Mouse (Mus musculus) lung, embryonic 16.5 days (tissue): ENCODE data around the gene Kpna1. TPM values are rescaled to one million over a fixed set of nuclear protein-coding genes. Genes with fewer than 3 reads are reported as not detected.
"Not testable (repeated sequence)": the region's sequence is repeated elsewhere in the genome, so short reads cannot be mapped to it uniquely, and the experiment has no call there.

Experiments used
- ATAC-seq: fragments of 200-750 bp; cut with Nextera tagmentation; 2 replicates; pipeline ENCODE4 v1.8.0; 2017; ENCODE audit warnings: low read depth, mild to moderate bottlenecking, moderate library complexity
- H3K27ac ChIP-seq: fragments of 300-500 bp; sonication (generic); 2 replicates; pipeline ENCODE4 v1.5.1; 2014; ENCODE audit warnings: mild to moderate bottlenecking, control low read depth, low read length
- H3K27me3 ChIP-seq: fragments of 300-500 bp; sonication (generic); 2 replicates; pipeline ENCODE4 v1.6.1; 2014; ENCODE audit warnings: low read depth, low read length, mixed read lengths; ENCODE audit not compliant: control insufficient read depth, insufficient read depth
- H3K36me3 ChIP-seq: fragments of 300-500 bp; sonication (generic); 2 replicates; pipeline ENCODE4 v1.6.1; 2014; ENCODE audit warnings: low read length; ENCODE audit not compliant: control insufficient read depth, insufficient read depth
- H3K4me1 ChIP-seq: fragments of 300-500 bp; sonication (generic); replicated peaks from 2 replicates; pipeline ENCODE4 v1.6.1; 2014; ENCODE audit warnings: low read length, mixed read lengths; ENCODE audit not compliant: control insufficient read depth, insufficient read depth
- H3K4me2 ChIP-seq: fragments of 300-500 bp; sonication (generic); 2 replicates; pipeline ENCODE4 v1.6.1; 2014; ENCODE audit warnings: low read depth, low read length, control low read depth
- H3K4me3 ChIP-seq: fragments of 300-500 bp; sonication (generic); 2 replicates; pipeline ENCODE4 v1.5.1; 2014; ENCODE audit warnings: mild to moderate bottlenecking, low read length, control low read depth
- H3K9ac ChIP-seq: fragments of 300-500 bp; sonication (generic); 2 replicates; pipeline ENCODE4 v1.6.1; 2014; ENCODE audit warnings: low read length, control low read depth
- H3K9me3 ChIP-seq: fragments of 300-500 bp; sonication (generic); 2 replicates; pipeline ENCODE4 v1.6.1; 2016; ENCODE audit warnings: low read length; ENCODE audit not compliant: control insufficient read depth
- WGBS: fragments of 180-500 bp; shearing (Covaris S2); extraction: QIAGEN DNeasy Blood & Tissue Kit; methylation state at CpG from one replicate; pipeline ENCODE4 v1.1.7; 2014; 5-methylcytosine and 5-hydroxymethylcytosine counted together
- polyA plus RNA-seq: library from polyadenylated mRNA; unstranded; fragments of >200 nt; fragmentation: Nextera tagmentation; extraction: Ambion mirVana; gene quantifications from 2 replicates; pipeline ENCODE4 v1.2.1, GENCODE M21; 2015

The Kpna1 gene
- polyA plus RNA-seq, 1 experiment from 2014 or later: 34.8 TPM

- 88% methylated on average over 3 of the region's 3 CpGs for WGBS
- ATAC-seq: no peak
- H3K9ac ChIP-seq: no peak overlapping the region
- no peaks in the 10 kb centered on the region for H3K4me1 ChIP-seq
- H3K9me3 ChIP-seq: no peaks in the 10 kb centered on the region
- H3K27me3 ChIP-seq: no peaks in the 10 kb centered on the region
- H3K36me3 ChIP-seq: peaks cover 2% of the 10 kb centered on the region; the same call in 1 of the 2 replicates
- H3K4me3 ChIP-seq: no peak overlapping the region
- H3K27ac ChIP-seq: no peak overlapping the region
- H3K4me2 ChIP-seq: no peak overlapping the region
Observed at GRCm38 (mm10) chr16:35951216-35951615, 27.3 kb upstream of the Kpna1 start.

- no peak overlapping the region for H3K27ac ChIP-seq
- no peak overlapping the region for H3K4me2 ChIP-seq
- no peaks in the 10 kb centered on the region for H3K4me1 ChIP-seq
- no peaks in the 10 kb centered on the region for H3K27me3 ChIP-seq
- no peaks in the 10 kb centered on the region for H3K9me3 ChIP-seq
- no peaks in the 10 kb centered on the region; the same call in 1 of the 2 replicates for H3K36me3 ChIP-seq
- H3K4me3 ChIP-seq: no peak overlapping the region
- ATAC-seq: no peak
- 81% methylated on average over 5 of the region's 5 CpGs for WGBS
- H3K9ac ChIP-seq: no peak overlapping the region
Observed at GRCm38 (mm10) chr16:35952628-35953130, 25.9 kb upstream of the Kpna1 start.

- not testable (repeated sequence) for H3K4me2 ChIP-seq, H3K27ac ChIP-seq, ATAC-seq, H3K9me3 ChIP-seq, H3K27me3 ChIP-seq, H3K4me1 ChIP-seq, H3K9ac ChIP-seq, H3K4me3 ChIP-seq, H3K36me3 ChIP-seq
- WGBS: 68% methylated on average over 2 of the region's 4 CpGs
Observed at GRCm38 (mm10) chr16:35965991-35966390, 12.6 kb upstream of the Kpna1 start.

- 49% methylated on average over 5 of the region's 5 CpGs for WGBS
- H3K36me3 ChIP-seq: no peaks in the 10 kb centered on the region
- ATAC-seq: no peak
Observed at GRCm38 (mm10) chr16:35966411-35967115, 12.0 kb upstream of the Kpna1 start.

GRCm38 (mm10) chr16:35967319-35967718 is 11.2 kb upstream of the Kpna1 start:
- 82% methylated on average over 4 of the region's 4 CpGs for WGBS
- H3K4me3 ChIP-seq: no peak overlapping the region

More at GRCm38 (mm10) chr16:35966411-35967115, 12.0 kb upstream of the Kpna1 start:
- no peaks in the 10 kb centered on the region for H3K4me1 ChIP-seq
- H3K27ac ChIP-seq: no peak overlapping the region
- no peaks in the 10 kb centered on the region for H3K27me3 ChIP-seq
- H3K9ac ChIP-seq: no peak overlapping the region
- H3K4me2 ChIP-seq: no peak overlapping the region
- no peaks in the 10 kb centered on the region for H3K9me3 ChIP-seq
- no peak overlapping the region for H3K4me3 ChIP-seq

GRCm38 (mm10) chr16:35968149-35968548 is 10.4 kb upstream of the Kpna1 start:
- Histone ChIP-seq H3K27me3 (no peaks in the 10 kb centered on the region), H3K9ac (no peak overlapping the region), H3K4me1 (no peaks in the 10 kb centered on the region), H3K9me3 (no peaks in the 10 kb centered on the region), H3K4me3 (no peak overlapping the region), H3K27ac (no peak overlapping the region), H3K36me3 (no peaks in the 10 kb centered on the region; the same call in 1 of the 2 replicates), H3K4me2 (no peak overlapping the region)
- 16% methylated on average over 2 of the region's 2 CpGs for WGBS
- ATAC-seq: no peak

More at GRCm38 (mm10) chr16:35967319-35967718, 11.2 kb upstream of the Kpna1 start:
- H3K4me2 ChIP-seq: no peak overlapping the region
- no peaks in the 10 kb centered on the region for H3K9me3 ChIP-seq
- H3K36me3 ChIP-seq: no peaks in the 10 kb centered on the region; the same call in 1 of the 2 replicates
- no peaks in the 10 kb centered on the region for H3K4me1 ChIP-seq
- H3K9ac ChIP-seq: no peak overlapping the region
- no peaks in the 10 kb centered on the region for H3K27me3 ChIP-seq
- H3K27ac ChIP-seq: no peak overlapping the region
- ATAC-seq: no peak

- H3K9ac ChIP-seq: no peak overlapping the region
- no peaks in the 10 kb centered on the region; the same call in 1 of the 2 replicates for H3K36me3 ChIP-seq
- H3K4me1 ChIP-seq: no peaks in the 10 kb centered on the region
- H3K27ac ChIP-seq: no peak overlapping the region
- H3K4me3 ChIP-seq: no peak overlapping the region
- no peaks in the 10 kb centered on the region for H3K9me3 ChIP-seq
- H3K4me2 ChIP-seq: no peak overlapping the region
- WGBS: 17% methylated on average over 1 of the region's 1 CpGs
- ATAC-seq: no peak
- H3K27me3 ChIP-seq: no peaks in the 10 kb centered on the region
Observed at GRCm38 (mm10) chr16:35974021-35974420, 4.5 kb upstream of the Kpna1 start.

- peaks cover 3% of the 10 kb centered on the region; the same call in 1 of the 2 replicates for H3K4me1 ChIP-seq
- H3K27ac ChIP-seq: no peak overlapping the region
- WGBS: 40% methylated on average over 19 of the region's 19 CpGs
- H3K9ac ChIP-seq: no peak overlapping the region
- no peaks in the 10 kb centered on the region for H3K9me3 ChIP-seq
- peak; percentile 81 for ATAC-seq
- H3K4me3 ChIP-seq: no peak overlapping the region
- no peaks in the 10 kb centered on the region for H3K36me3 ChIP-seq
- no peak overlapping the region for H3K4me2 ChIP-seq
- no peaks in the 10 kb centered on the region for H3K27me3 ChIP-seq
Observed at GRCm38 (mm10) chr16:35981363-35981821, 2.8 kb downstream of the Kpna1 start.

GRCm38 (mm10) chr16:35982506-35982901 is 4.0 kb downstream of the Kpna1 start:
- Histone ChIP-seq H3K27me3 (no peaks in the 10 kb centered on the region), H3K9me3 (no peaks in the 10 kb centered on the region), H3K4me2 (peak overlapping the region; percentile 89), H3K27ac (no peak overlapping the region), H3K4me1 (peaks cover 3% of the 10 kb centered on the region; the same call in 1 of the 2 replicates), H3K9ac (peak overlapping the region; percentile 92), H3K4me3 (peak overlapping the region; percentile 86), H3K36me3 (no peaks in the 10 kb centered on the region)
- 2% methylated on average over 15 of the region's 15 CpGs for WGBS
- no peak for ATAC-seq
